In the genomic region with DNA sequence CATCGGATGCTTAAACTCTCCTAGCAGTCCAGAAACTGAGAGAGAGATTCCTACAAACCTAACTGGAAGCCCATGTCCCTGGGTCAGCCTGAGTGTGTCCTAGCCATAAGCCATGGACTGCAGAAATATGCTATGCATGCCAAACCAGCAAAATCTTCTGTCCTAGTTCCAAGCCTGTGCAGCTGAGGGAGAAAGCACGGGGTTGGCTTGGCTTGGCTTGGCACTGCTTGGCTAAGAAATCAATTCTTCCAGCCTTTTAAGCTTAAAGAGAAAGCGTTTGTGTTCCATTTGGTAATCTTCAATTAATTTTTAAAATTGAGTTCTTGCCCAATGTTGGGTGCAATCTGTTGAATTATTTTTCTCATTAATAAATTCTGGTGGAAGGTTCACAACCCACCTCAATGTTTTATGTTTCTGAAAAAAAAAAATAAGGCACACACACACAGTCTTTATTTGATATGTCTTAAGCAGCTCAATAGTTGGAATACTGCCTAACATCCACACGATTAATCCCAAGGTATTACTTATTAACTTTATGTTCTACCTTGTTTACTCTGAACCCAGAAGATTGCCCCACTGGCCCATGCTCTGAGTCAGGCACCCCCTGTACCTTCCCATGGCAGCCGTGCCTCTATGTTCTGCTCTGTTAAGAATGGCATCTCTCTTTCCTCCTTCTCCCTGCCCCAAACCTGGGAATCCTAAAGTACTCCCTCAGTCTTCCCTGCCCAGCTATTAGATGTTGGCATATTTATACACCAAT, we compare ENCODE assay signal across 14 mouse cellular contexts.
DNase-seq lines count a peak whose midpoint lies in the region; ATAC-seq and TF ChIP-seq lines count a peak whose summit lies in the region.
"Had no signal": no experiment of that assay in that cellular context is flagged by ENCODE, and none has a peak within 500 bp of the region (broad histone marks: within the 10 kb centered on the region; RNA-seq: fewer than 3 reads in every experiment).

No protein-coding gene starts in this region.

- H3K36me3 ChIP-seq in kidney, adult 2 months (ENCODE audit: control insufficient read depth, insufficient read depth, low read length), result no peaks in the 10 kb centered on the region
- no peaks in the 10 kb centered on the region for H3K36me3 ChIP-seq in intestine, embryonic 16.5 days (ENCODE audit: control insufficient read depth, insufficient read depth, low read length)
- H3K36me3 ChIP-seq: heart, embryonic 10.5 days had no signal

- H3K27me3 ChIP-seq in kidney, adult 2 months (replicated peaks; ENCODE audit: control insufficient read depth, insufficient read depth, low read length), result no peaks in the 10 kb centered on the region
- no peaks in the 10 kb centered on the region for H3K27me3 ChIP-seq in intestine, embryonic 16.5 days (replicated peaks; ENCODE audit: control insufficient read depth, insufficient read depth, low read length)

- no peak for ATAC-seq in intestine, embryonic 16.5 days
- ATAC-seq: intestine, postnatal 0 days; midbrain, embryonic 16.5 days had no signal

- DNase-seq in left cerebral cortex, postnatal 4 days, result peak; percentile 36
- DNase-seq in left cerebral cortex, adult 8-10 months (ENCODE audit: low spot score in 2 of 2), result no peak
- DNase-seq in kidney, adult 2 months, result peak; percentile 73
- DNase-seq in kidney, postnatal 14 days, result peak; percentile 46
- DNase-seq in layer of hippocampus, postnatal 10 days (ENCODE audit: low spot score in 2 of 2), result peak; percentile 12 to 27
- DNase-seq in gastrocnemius, postnatal 25 days, result no peak
- DNase-seq: cerebellum, adult 18-20 months; heart, postnatal 10 days had no signal

- no peak overlapping the region for H3K4me2 ChIP-seq in intestine, embryonic 16.5 days (ENCODE audit: low read depth, low read length)
- H3K4me2 ChIP-seq: hindbrain, embryonic 14.5 days had no signal

- TF ChIP-seq CTCF in kidney, adult 2 months (conservative IDR thresholded peaks at IDR 0.05; ENCODE audit: insufficient read depth, insufficient read length, low read depth, low read length), result no peak

- H3K9me3 ChIP-seq in intestine, embryonic 16.5 days (ENCODE audit: control insufficient read depth, low read length), result no peaks in the 10 kb centered on the region
- H3K9me3 ChIP-seq: heart, embryonic 10.5 days had no signal

- H3K27ac ChIP-seq in kidney, adult 2 months (ENCODE audit: insufficient read depth, low read depth, low read length), result peak overlapping the region; percentile 56; the same call in 1 of the 2 replicates
- H3K27ac ChIP-seq in intestine, embryonic 16.5 days (ENCODE audit: low read length), result no peak overlapping the region
- H3K27ac ChIP-seq: heart, embryonic 10.5 days; hindbrain, embryonic 14.5 days; liver, embryonic 14.5 days had no signal

- peaks cover 4% of the 10 kb centered on the region; the same call in 1 of the 2 replicates for H3K4me1 ChIP-seq in kidney, adult 2 months (ENCODE audit: control insufficient read depth, insufficient read depth, low read length)
- H3K4me1 ChIP-seq in intestine, embryonic 16.5 days (ENCODE audit: control insufficient read depth, insufficient read depth, low read length), result no peaks in the 10 kb centered on the region
- H3K4me1 ChIP-seq: heart, embryonic 10.5 days had no signal

- H3K9ac ChIP-seq in intestine, embryonic 16.5 days (ENCODE audit: low read depth, low read length), result no peak overlapping the region
- H3K9ac ChIP-seq: hindbrain, embryonic 14.5 days; liver, embryonic 14.5 days had no signal

- intact Hi-C loops in left cerebral cortex, postnatal 4 days (cut with DNase I), result no loop called here

- H3K4me3 ChIP-seq in kidney, adult 2 months (ENCODE audit: insufficient read depth, low read depth, low read length), result no peak overlapping the region
- no peak overlapping the region for H3K4me3 ChIP-seq in intestine, embryonic 16.5 days (ENCODE audit: low read length)
- H3K4me3 ChIP-seq: heart, embryonic 10.5 days had no signal

- TF ChIP-seq POLR2A in kidney, adult 2 months (IDR thresholded peaks at IDR 0.05; ENCODE audit: low read depth, low read length), result no peak

- whole genome bisulfite sequencing in kidney, adult 2 months, result 34% methylated on average over 5 of the region's 5 CpGs
- WGBS in intestine, embryonic 16.5 days, result 80% methylated on average over 5 of the region's 5 CpGs

Comparison
In these comparisons a context has a peak if more than half of its experiments do, and no peak if none do; other contexts are left out.
1. DNase-seq: peak in left cerebral cortex, postnatal 4 days (single experiment), kidney, adult 2 months (single experiment), kidney, postnatal 14 days (single experiment) and layer of hippocampus, postnatal 10 days (2 of 2); none in left cerebral cortex, adult 8-10 months (0 of 2) and gastrocnemius, postnatal 25 days (single experiment).